Mouse (Mus musculus): ENCODE measurements around the gene Tcea3. TPM values are rescaled to one million over a fixed set of nuclear protein-coding genes. Genes with fewer than 3 reads are reported as not detected.

Tcea3 gene
- polyA plus RNA-seq, 1 experiment from 2014 or later: 37.6 TPM

GRCm38 (mm10) chr4:136227408-136227807 lies 20.1 kb upstream of the Tcea3 start:
- no peak for DNase-seq
- no peak for ATAC-seq
- no peaks in the 10 kb centered on the region for H3K9me3 ChIP-seq (ENCODE audit: low read length)
- H3K4me2 ChIP-seq (ENCODE audit: low read depth, low read length): no peak overlapping the region
- H3K36me3 ChIP-seq (replicated peaks; ENCODE audit: insufficient read depth, low read length): no peaks in the 10 kb centered on the region
- no peaks in the 10 kb centered on the region for H3K4me1 ChIP-seq (ENCODE audit: insufficient read depth)
- H3K27me3 ChIP-seq (ENCODE audit: insufficient read depth, low read length): no peaks in the 10 kb centered on the region
- H3K27ac ChIP-seq (ENCODE audit: low read depth): no peak overlapping the region
- 60% methylated on average over 7 of the region's 7 CpGs for WGBS (ENCODE audit: insufficient replicate concordance)
- no peak for TF ChIP-seq CTCF (IDR thresholded peaks at IDR 0.05; ENCODE audit: low read depth)
- TF ChIP-seq EP300 (IDR thresholded peaks at IDR 0.05; ENCODE audit: low read depth): no peak
- no peak overlapping the region for H3K4me3 ChIP-seq (ENCODE audit: low read depth, low read length)
- no peak overlapping the region for H3K9ac ChIP-seq (replicated peaks)

GRCm38 (mm10) chr4:136228640-136229039 lies 18.9 kb upstream of the Tcea3 start:
- Histone ChIP-seq H3K27me3 (ENCODE audit: insufficient read depth, low read length) (no peaks in the 10 kb centered on the region), H3K9me3 (ENCODE audit: low read length) (no peaks in the 10 kb centered on the region), H3K27ac (ENCODE audit: low read depth) (no peak overlapping the region), H3K4me3 (ENCODE audit: low read depth, low read length) (no peak overlapping the region), H3K36me3 (replicated peaks; ENCODE audit: insufficient read depth, low read length) (no peaks in the 10 kb centered on the region), H3K9ac (replicated peaks) (no peak overlapping the region), H3K4me2 (ENCODE audit: low read depth, low read length) (no peak overlapping the region), H3K4me1 (ENCODE audit: insufficient read depth) (no peaks in the 10 kb centered on the region)
- no peak for TF ChIP-seq CTCF (IDR thresholded peaks at IDR 0.05; ENCODE audit: low read depth)
- no peak for TF ChIP-seq EP300 (IDR thresholded peaks at IDR 0.05; ENCODE audit: low read depth)
- ATAC-seq (no peak), DNase-seq (no peak)
- WGBS (ENCODE audit: insufficient replicate concordance): 80% methylated on average over 5 of the region's 5 CpGs

- Histone ChIP-seq H3K36me3 (replicated peaks; ENCODE audit: insufficient read depth, low read length) (peaks cover 10% of the 10 kb centered on the region; the same call in 1 of the 2 replicates), H3K4me1 (ENCODE audit: insufficient read depth) (no peaks in the 10 kb centered on the region), H3K27me3 (ENCODE audit: insufficient read depth, low read length) (peaks cover 19% of the 10 kb centered on the region), H3K27ac (ENCODE audit: low read depth) (no peak overlapping the region), H3K9ac (replicated peaks) (no peak overlapping the region), H3K4me3 (ENCODE audit: low read depth, low read length) (no peak overlapping the region), H3K9me3 (ENCODE audit: low read length) (no peaks in the 10 kb centered on the region), H3K4me2 (ENCODE audit: low read depth, low read length) (no peak overlapping the region)
- 41% methylated on average over 13 of the region's 13 CpGs for WGBS (ENCODE audit: insufficient replicate concordance)
- no peak for DNase-seq
- no peak for TF ChIP-seq EP300 (IDR thresholded peaks at IDR 0.05; ENCODE audit: low read depth)
- ATAC-seq: no peak
Observed at GRCm38 (mm10) chr4:136238669-136239068, 8.9 kb upstream of the Tcea3 start.

GRCm38 (mm10) chr4:136239111-136239510 lies 8.4 kb upstream of the Tcea3 start:
- no peaks in the 10 kb centered on the region for H3K9me3 ChIP-seq (ENCODE audit: low read length)
- DNase-seq (no peak), ATAC-seq (no peak)
- no peak overlapping the region for H3K4me2 ChIP-seq (ENCODE audit: low read depth, low read length)
- no peak overlapping the region for H3K9ac ChIP-seq (replicated peaks)
- WGBS (ENCODE audit: insufficient replicate concordance): 60% methylated on average over 9 of the region's 9 CpGs
- H3K4me3 ChIP-seq (ENCODE audit: low read depth, low read length): no peak overlapping the region
- peaks cover 22% of the 10 kb centered on the region for H3K27me3 ChIP-seq (ENCODE audit: insufficient read depth, low read length)
- no peak overlapping the region for H3K27ac ChIP-seq (ENCODE audit: low read depth)
- no peaks in the 10 kb centered on the region for H3K4me1 ChIP-seq (ENCODE audit: insufficient read depth)
- peaks cover 12% of the 10 kb centered on the region; the same call in 1 of the 2 replicates for H3K36me3 ChIP-seq (replicated peaks; ENCODE audit: insufficient read depth, low read length)
- no peak for TF ChIP-seq EP300 (IDR thresholded peaks at IDR 0.05; ENCODE audit: low read depth)
- TF ChIP-seq CTCF (IDR thresholded peaks at IDR 0.05; ENCODE audit: low read depth): no peak

- H3K36me3 ChIP-seq (replicated peaks; ENCODE audit: insufficient read depth, low read length): peaks cover 8% of the 10 kb centered on the region; the same call in 1 of the 2 replicates
- H3K4me1 ChIP-seq (ENCODE audit: insufficient read depth): no peaks in the 10 kb centered on the region
- no peak overlapping the region for H3K9ac ChIP-seq (replicated peaks)
- ATAC-seq: peak; percentile 66
- H3K9me3 ChIP-seq (ENCODE audit: low read length): no peaks in the 10 kb centered on the region
- 9% methylated on average over 8 of the region's 8 CpGs for WGBS (ENCODE audit: insufficient replicate concordance)
- no peak for TF ChIP-seq EP300 (IDR thresholded peaks at IDR 0.05; ENCODE audit: low read depth)
- peak; percentile 86 for TF ChIP-seq CTCF (IDR thresholded peaks at IDR 0.05; ENCODE audit: low read depth)
- peaks cover 24% of the 10 kb centered on the region for H3K27me3 ChIP-seq (ENCODE audit: insufficient read depth, low read length)
- H3K4me3 ChIP-seq (ENCODE audit: low read depth, low read length): no peak overlapping the region
- no peak overlapping the region for H3K4me2 ChIP-seq (ENCODE audit: low read depth, low read length)
- peak; percentile 85 for DNase-seq
- no peak overlapping the region for H3K27ac ChIP-seq (ENCODE audit: low read depth)
Observed at GRCm38 (mm10) chr4:136239622-136240021, 7.9 kb upstream of the Tcea3 start.

- Histone ChIP-seq H3K27ac (ENCODE audit: low read depth) (no peak overlapping the region), H3K4me3 (ENCODE audit: low read depth, low read length) (no peak overlapping the region), H3K9ac (replicated peaks) (no peak overlapping the region), H3K4me1 (ENCODE audit: insufficient read depth) (no peaks in the 10 kb centered on the region), H3K9me3 (ENCODE audit: low read length) (no peaks in the 10 kb centered on the region), H3K27me3 (ENCODE audit: insufficient read depth, low read length) (peaks cover 24% of the 10 kb centered on the region), H3K4me2 (ENCODE audit: low read depth, low read length) (no peak overlapping the region), H3K36me3 (replicated peaks; ENCODE audit: insufficient read depth, low read length) (peaks cover 10% of the 10 kb centered on the region; the same call in 1 of the 2 replicates)
- peak; percentile 2; the same call in 1 of the 2 replicates for ATAC-seq
- WGBS (ENCODE audit: insufficient replicate concordance): 54% methylated on average over 14 of the region's 14 CpGs
- DNase-seq: no peak
- no peak for TF ChIP-seq CTCF (IDR thresholded peaks at IDR 0.05; ENCODE audit: low read depth)
- TF ChIP-seq EP300 (IDR thresholded peaks at IDR 0.05; ENCODE audit: low read depth): no peak
Observed at GRCm38 (mm10) chr4:136240123-136240522, 7.4 kb upstream of the Tcea3 start.

GRCm38 (mm10) chr4:136240955-136241354 lies 6.6 kb upstream of the Tcea3 start:
- WGBS (ENCODE audit: insufficient replicate concordance): 71% methylated on average over 8 of the region's 8 CpGs
- ATAC-seq (no peak), DNase-seq (no peak)
- peaks cover 10% of the 10 kb centered on the region; the same call in 1 of the 2 replicates for H3K36me3 ChIP-seq (replicated peaks; ENCODE audit: insufficient read depth, low read length)
- no peak overlapping the region for H3K4me3 ChIP-seq (ENCODE audit: low read depth, low read length)
- H3K4me2 ChIP-seq (ENCODE audit: low read depth, low read length): no peak overlapping the region
- H3K27ac ChIP-seq (ENCODE audit: low read depth): no peak overlapping the region
- no peaks in the 10 kb centered on the region for H3K4me1 ChIP-seq (ENCODE audit: insufficient read depth)
- TF ChIP-seq CTCF (IDR thresholded peaks at IDR 0.05; ENCODE audit: low read depth) (no peak), EP300 (IDR thresholded peaks at IDR 0.05; ENCODE audit: low read depth) (no peak)
- peaks cover 28% of the 10 kb centered on the region for H3K27me3 ChIP-seq (ENCODE audit: insufficient read depth, low read length)
- H3K9ac ChIP-seq (replicated peaks): no peak overlapping the region
- H3K9me3 ChIP-seq (ENCODE audit: low read length): no peaks in the 10 kb centered on the region

Data from liver, postnatal 0 days (tissue).